Mouse (Mus musculus): ENCODE measurements around the gene Ppp2r3a. TPM values are rescaled to one million over a fixed set of nuclear protein-coding genes. Genes with fewer than 3 reads are reported as not detected.

The Ppp2r3a gene
- polyA plus RNA-seq, 1 experiment from 2014 or later: 25.9 TPM

DNA sequence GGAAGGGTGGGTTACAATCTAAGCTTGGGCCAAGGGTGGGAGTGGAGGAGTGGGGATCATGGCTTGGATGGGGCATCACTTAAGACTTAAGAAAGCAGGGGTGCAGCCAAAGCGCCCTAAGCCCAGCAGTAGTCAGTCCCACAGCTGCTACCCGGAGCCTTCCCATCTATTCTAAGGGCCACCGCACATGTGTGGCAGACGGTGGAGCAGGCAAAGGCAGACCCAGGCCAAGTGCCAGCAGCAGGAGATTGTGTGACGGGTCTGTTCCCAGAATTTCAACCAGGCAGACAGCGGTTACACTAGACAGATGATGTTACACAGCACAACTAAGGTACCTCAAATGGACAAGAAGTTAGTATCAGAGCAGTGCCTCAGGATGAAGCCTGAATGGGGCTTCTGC lies 29.3 kb upstream of the Ppp2r3a start:
- no peaks in the 10 kb centered on the region for H3K4me1 ChIP-seq (replicated peaks)
- no peaks in the 10 kb centered on the region for H3K36me3 ChIP-seq
- H3K9ac ChIP-seq (replicated peaks): no peak overlapping the region
- no peak for ATAC-seq
- H3K9me3 ChIP-seq: no peaks in the 10 kb centered on the region
- H3K4me3 ChIP-seq (replicated peaks): no peak overlapping the region
- H3K27ac ChIP-seq: no peak overlapping the region
- no peaks in the 10 kb centered on the region for H3K27me3 ChIP-seq
- H3K4me2 ChIP-seq (replicated peaks): no peak overlapping the region
- 92% methylated on average over 6 of the region's 6 CpGs for WGBS

DNA sequence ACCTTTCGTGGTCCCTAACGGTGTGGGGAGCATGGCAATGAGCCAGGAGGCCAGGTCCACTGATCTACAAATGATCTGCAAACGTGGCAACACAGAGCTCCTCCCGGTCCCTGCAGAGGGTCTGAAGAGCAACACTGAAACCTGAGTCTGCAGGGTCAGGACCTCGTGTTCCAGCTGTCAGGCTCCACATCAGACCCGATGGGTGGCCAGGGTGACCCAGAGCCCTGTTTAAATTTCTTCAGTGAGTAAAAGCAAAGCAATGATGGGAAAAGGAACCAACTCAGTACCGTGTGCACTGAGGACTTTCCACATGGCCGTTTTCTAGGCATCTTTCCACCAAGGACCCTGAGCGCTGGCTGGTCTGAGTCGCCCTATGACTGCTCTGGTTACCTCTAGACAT lies 28.6 kb upstream of the Ppp2r3a start:
- WGBS: 71% methylated on average over 10 of the region's 10 CpGs
- no peaks in the 10 kb centered on the region for H3K36me3 ChIP-seq

DNA sequence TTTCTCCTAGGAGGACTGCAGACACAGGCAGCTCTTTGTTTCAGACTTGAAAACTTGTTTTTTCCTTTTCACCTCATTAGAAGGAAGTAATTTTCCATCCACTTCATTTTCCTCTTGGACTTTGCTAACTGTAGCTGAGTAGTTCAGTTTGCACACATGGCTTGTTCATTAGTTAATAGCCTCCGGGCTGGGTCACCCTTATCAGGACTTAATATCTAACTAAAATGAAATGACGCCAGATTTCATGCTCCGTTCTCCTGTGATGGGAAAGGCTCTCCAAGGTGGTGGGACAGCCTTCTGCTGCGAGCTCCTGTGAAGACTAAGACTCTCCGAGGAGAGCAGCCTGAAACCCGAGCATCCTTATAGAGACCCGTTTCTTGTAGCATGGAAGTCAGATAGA lies 21.1 kb upstream of the Ppp2r3a start:
- H3K4me1 ChIP-seq (replicated peaks): no peaks in the 10 kb centered on the region
- no peak overlapping the region for H3K4me3 ChIP-seq (replicated peaks)
- H3K36me3 ChIP-seq: no peaks in the 10 kb centered on the region
- H3K9me3 ChIP-seq: 0 out of 2 replicates have a peak, but pooled peaks cover 2% of the 10 kb centered on the region
- ATAC-seq: no peak
- no peak overlapping the region for H3K4me2 ChIP-seq (replicated peaks)
- H3K27me3 ChIP-seq: no peaks in the 10 kb centered on the region
- no peak overlapping the region for H3K27ac ChIP-seq
- no peak overlapping the region for H3K9ac ChIP-seq (replicated peaks)
- WGBS: 90% methylated on average over 7 of the region's 7 CpGs

More for the DNA sequence above, 28.6 kb upstream of the Ppp2r3a start:
- H3K4me2 ChIP-seq (replicated peaks): no peak overlapping the region
- H3K4me3 ChIP-seq (replicated peaks): no peak overlapping the region
- no peak overlapping the region for H3K9ac ChIP-seq (replicated peaks)
- no peak overlapping the region for H3K27ac ChIP-seq
- H3K4me1 ChIP-seq (replicated peaks): no peaks in the 10 kb centered on the region
- no peak for ATAC-seq
- H3K27me3 ChIP-seq: no peaks in the 10 kb centered on the region
- no peaks in the 10 kb centered on the region for H3K9me3 ChIP-seq

DNA sequence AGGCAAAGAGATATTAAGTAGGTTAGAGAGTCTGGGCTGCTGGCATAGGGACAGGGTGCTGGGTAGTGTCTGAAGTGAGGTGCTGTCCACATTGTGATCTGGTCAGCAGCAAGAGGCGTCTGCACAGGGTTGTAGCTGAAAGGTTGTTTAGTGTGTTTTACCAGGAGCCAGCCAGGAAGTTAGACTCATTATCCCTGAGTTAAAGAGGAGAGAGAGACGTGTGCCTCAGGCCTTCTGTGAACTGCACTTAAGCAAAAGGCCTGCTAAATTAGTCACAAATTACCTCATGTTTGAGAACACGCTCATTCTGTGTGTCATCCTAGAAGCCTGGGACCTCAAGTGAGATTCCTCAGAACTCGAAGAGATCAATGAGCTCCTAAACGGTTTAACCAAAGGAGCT lies 18.4 kb upstream of the Ppp2r3a start:
- Histone ChIP-seq H3K4me3 (replicated peaks) (no peak overlapping the region), H3K4me1 (replicated peaks) (peaks cover 6% of the 10 kb centered on the region), H3K4me2 (replicated peaks) (no peak overlapping the region), H3K9me3 (0 out of 2 replicates have a peak, but pooled peaks cover 2% of the 10 kb centered on the region), H3K9ac (replicated peaks) (no peak overlapping the region), H3K27me3 (no peaks in the 10 kb centered on the region), H3K36me3 (no peaks in the 10 kb centered on the region), H3K27ac (no peak overlapping the region)
- ATAC-seq: no peak
- 38% methylated on average over 5 of the region's 5 CpGs for WGBS

DNA sequence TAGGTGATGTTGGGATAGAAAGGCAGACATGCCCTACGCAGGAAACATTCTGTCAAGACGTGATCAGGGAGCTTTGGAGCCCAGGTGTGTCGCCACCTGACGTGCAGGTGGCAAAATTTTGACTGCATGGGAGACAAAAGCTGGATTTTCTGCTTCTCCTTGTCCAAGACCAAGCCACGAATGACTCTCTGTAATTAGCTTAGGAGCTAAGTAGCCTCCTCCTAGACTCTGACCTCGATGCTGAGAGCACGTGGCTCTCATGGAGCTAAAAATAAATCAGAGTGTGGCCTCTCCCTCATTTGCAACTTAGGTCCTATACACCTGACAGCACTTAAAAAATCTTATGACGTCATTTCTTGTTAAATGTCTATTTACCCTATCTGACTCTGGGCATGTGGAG lies 14.4 kb upstream of the Ppp2r3a start:
- no peak overlapping the region for H3K9ac ChIP-seq (replicated peaks)
- peak; percentile 14; the same call in 1 of the 2 replicates for ATAC-seq
- H3K27me3 ChIP-seq: no peaks in the 10 kb centered on the region
- peaks cover 19% of the 10 kb centered on the region for H3K4me1 ChIP-seq (replicated peaks)
- no peaks in the 10 kb centered on the region for H3K36me3 ChIP-seq
- 0 out of 2 replicates have a peak, but pooled peaks cover 2% of the 10 kb centered on the region for H3K9me3 ChIP-seq
- peak overlapping the region; percentile 11; the same call in 1 of the 2 replicates for H3K4me2 ChIP-seq (replicated peaks)
- whole genome bisulfite sequencing: 61% methylated on average over 8 of the region's 8 CpGs
- no peak overlapping the region for H3K4me3 ChIP-seq (replicated peaks)
- peak overlapping the region; percentile 81 for H3K27ac ChIP-seq

DNA sequence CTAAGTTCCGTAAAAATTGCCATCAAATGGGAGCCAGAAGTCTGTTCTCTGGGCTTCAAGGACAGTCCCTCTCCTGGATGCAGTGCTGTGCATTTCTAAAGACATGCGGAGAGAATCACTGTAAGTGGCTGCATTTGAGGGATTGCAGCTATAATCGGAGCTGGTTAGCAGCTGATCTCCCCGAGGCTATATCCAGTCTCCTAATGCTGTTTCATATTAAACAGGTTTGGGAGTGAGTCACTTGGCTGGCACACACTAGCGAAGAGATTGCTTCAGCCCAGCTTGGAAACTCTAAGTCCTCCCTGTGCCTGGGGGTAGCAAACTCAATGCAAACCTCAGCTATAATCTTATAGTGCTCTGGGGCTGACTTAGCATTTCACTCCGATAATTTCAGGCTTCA lies 14.0 kb upstream of the Ppp2r3a start:
- 41% methylated on average over 6 of the region's 6 CpGs for WGBS
- no peak overlapping the region for H3K4me3 ChIP-seq (replicated peaks)
- H3K4me2 ChIP-seq (replicated peaks): peak overlapping the region; percentile 11
- H3K27ac ChIP-seq: peak overlapping the region; percentile 81
- H3K9me3 ChIP-seq: 0 out of 2 replicates have a peak, but pooled peaks cover 2% of the 10 kb centered on the region
- ATAC-seq: peak; percentile 88
- H3K27me3 ChIP-seq: no peaks in the 10 kb centered on the region
- no peaks in the 10 kb centered on the region for H3K36me3 ChIP-seq
- H3K4me1 ChIP-seq (replicated peaks): peaks cover 19% of the 10 kb centered on the region
- no peak overlapping the region for H3K9ac ChIP-seq (replicated peaks)

DNA sequence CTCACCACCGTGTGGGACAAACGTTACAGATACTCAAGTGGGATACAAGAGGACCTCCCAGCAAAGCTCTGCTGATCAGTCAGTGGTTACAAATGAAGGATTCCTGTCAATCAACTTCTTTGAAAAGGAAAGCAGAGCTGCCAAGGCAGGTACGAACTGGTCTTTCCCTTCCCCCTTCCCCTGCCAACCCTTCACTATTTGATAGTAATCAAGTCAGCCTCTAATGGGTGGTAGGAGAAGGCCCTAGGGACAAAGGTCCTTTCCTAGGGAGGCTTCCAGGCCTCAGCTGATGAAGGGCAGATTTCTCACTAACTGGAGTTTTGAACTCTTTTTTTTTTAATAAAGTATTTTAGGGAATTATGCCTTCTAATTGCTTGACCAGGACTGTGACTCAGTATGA lies 11.2 kb upstream of the Ppp2r3a start:
- Histone ChIP-seq H3K9me3 (0 out of 2 replicates have a peak, but pooled peaks cover under 1% of the 10 kb centered on the region), H3K36me3 (no peaks in the 10 kb centered on the region), H3K4me2 (replicated peaks) (no peak overlapping the region), H3K4me1 (replicated peaks) (peaks cover 19% of the 10 kb centered on the region), H3K4me3 (replicated peaks) (no peak overlapping the region), H3K27ac (no peak overlapping the region), H3K9ac (replicated peaks) (no peak overlapping the region), H3K27me3 (no peaks in the 10 kb centered on the region)
- 86% methylated on average over 3 of the region's 3 CpGs for WGBS
- no peak for ATAC-seq

DNA sequence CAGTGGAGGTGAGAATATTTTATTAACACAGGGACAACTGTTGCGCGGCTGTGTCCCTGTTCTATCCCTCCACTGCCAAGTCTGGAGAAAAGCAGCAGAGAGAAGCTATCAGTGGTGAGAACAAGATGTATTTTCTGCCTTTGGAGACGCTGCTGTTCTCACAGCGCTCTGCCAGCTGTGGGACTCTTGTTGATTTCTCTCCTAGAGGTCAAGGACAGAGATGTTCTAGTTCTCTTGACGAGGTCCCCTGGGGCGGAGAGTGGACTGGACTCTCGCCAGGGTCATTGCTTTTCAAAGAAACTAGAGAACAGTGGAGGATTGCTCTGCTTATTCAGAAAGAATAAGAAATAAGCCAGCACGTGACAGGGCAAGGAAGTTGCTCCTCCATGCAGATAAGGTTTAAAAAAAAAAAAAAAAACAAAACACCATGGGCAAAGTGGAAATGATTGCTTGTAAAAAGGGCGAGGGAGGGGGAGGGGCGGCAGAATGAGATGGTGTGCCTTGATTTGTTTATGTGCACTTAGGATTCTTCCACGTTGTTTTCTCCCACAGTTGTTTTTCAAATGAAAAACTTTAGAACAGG lies 10.5 kb upstream of the Ppp2r3a start:
- Histone ChIP-seq H3K4me1 (replicated peaks) (peaks cover 19% of the 10 kb centered on the region), H3K9ac (replicated peaks) (no peak overlapping the region), H3K9me3 (no peaks in the 10 kb centered on the region), H3K36me3 (no peaks in the 10 kb centered on the region), H3K27me3 (no peaks in the 10 kb centered on the region), H3K4me3 (replicated peaks) (no peak overlapping the region), H3K4me2 (replicated peaks) (no peak overlapping the region), H3K27ac (no peak overlapping the region)
- WGBS: 53% methylated on average over 11 of the region's 11 CpGs
- ATAC-seq: no peak

DNA sequence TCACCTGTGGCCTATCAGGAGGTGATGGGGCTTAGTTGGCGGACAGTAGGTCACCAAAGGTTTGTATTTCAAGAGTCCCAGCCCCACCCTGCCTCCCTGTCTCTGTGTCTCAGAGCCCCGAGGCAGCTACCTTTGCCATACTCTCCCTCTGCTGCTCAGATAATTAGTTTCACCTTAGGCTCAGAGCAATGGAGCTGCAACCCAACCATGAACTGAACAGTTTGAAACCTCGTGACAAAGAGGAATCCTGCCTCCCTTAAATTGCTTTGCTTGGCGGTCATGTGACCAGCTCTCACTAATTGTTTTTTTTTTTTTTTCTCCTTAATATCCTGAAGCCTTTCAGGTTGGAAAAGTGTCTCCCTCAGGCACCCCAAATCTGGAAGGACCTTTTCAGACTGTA lies 9.8 kb upstream of the Ppp2r3a start:
- Histone ChIP-seq H3K9ac (replicated peaks) (no peak overlapping the region), H3K4me3 (replicated peaks) (no peak overlapping the region), H3K4me1 (replicated peaks) (peaks cover 19% of the 10 kb centered on the region), H3K36me3 (no peaks in the 10 kb centered on the region), H3K27ac (no peak overlapping the region), H3K9me3 (no peaks in the 10 kb centered on the region), H3K4me2 (replicated peaks) (no peak overlapping the region), H3K27me3 (no peaks in the 10 kb centered on the region)
- 70% methylated on average over 4 of the region's 4 CpGs for WGBS
- no peak for ATAC-seq

DNA sequence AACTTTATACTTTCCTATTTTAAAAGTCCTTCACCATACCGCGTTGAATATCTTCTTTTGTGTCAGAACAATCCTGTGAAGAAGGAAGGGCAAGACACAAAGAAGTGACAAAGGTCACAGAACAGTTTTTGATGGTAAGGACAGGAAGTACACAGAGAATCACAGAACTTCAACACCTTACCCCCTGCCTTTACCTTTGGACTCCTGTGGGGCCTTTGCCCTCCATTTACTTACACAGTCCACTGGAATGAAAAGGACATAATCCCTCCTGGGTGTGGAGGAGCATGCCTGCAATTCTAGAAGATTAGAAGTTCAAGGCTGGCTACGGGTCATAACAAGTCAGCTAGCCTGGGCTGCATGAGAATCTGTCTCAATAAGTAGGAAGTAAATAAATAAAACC lies 1.5 kb upstream of the Ppp2r3a start:
- Histone ChIP-seq H3K27me3 (no peaks in the 10 kb centered on the region), H3K9ac (replicated peaks) (no peak overlapping the region), H3K36me3 (no peaks in the 10 kb centered on the region), H3K4me2 (replicated peaks) (no peak overlapping the region), H3K4me1 (replicated peaks) (peaks cover 22% of the 10 kb centered on the region), H3K4me3 (replicated peaks) (no peak overlapping the region), H3K27ac (no peak overlapping the region), H3K9me3 (no peaks in the 10 kb centered on the region)
- 58% methylated on average over 3 of the region's 3 CpGs for WGBS
- no peak for ATAC-seq

DNA sequence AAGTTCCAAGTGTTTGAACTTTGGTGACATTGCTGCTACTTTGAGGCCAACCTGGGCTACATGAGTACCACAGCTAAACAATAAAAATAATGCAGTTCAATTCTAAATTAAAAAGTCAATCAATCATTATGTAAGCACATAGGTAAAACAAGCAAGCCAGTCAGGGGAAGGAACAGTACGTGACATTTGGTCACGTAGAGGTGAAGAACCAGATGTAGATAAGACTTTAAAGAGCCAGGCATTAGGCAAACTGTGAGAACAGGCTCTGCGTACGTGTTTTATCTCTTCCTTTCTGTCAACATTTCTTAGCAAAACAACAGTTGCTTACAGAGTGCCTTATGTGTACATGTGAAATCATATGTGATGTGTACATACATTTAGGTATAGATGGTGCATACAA lies 946 bp upstream of the Ppp2r3a start:
- ATAC-seq: no peak
- Histone ChIP-seq H3K9me3 (no peaks in the 10 kb centered on the region), H3K4me1 (replicated peaks) (peaks cover 28% of the 10 kb centered on the region), H3K9ac (replicated peaks) (no peak overlapping the region), H3K27ac (no peak overlapping the region), H3K36me3 (no peaks in the 10 kb centered on the region), H3K4me3 (replicated peaks) (no peak overlapping the region), H3K27me3 (no peaks in the 10 kb centered on the region), H3K4me2 (replicated peaks) (no peak overlapping the region)
- WGBS: 79% methylated on average over 4 of the region's 4 CpGs

DNA sequence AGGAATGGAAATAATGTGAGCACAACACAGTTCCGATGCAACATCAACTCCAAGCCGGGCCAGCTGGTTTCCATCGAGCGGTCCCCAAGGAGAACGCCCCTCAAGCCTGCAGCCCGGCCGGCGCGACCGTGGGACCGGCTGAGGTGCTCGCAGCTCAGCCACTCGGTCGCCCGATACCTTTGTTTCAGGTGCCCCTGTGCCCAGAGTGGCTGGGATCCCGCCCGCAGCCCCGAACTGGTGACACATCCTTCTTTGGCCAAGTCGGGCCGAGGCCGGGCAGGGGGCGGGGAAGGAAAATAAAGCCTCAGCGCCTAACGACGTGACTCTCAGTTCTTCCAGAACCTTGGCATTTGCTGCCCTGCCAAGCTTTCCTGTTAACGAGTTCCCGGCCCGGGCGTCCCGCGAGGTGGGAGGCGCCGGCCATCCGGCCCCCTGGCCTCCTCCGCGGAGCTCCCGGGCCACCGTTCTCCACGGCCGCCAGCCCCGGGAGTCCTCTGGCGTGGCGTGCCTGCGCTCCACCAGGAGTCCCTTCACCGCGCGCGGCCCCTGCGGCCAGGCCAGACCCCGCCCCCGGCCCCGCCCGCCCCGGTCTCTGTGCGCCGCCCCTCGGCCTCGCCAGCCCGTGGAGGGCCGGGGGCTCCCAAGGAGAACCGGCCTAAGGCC lies 483 bp downstream of the Ppp2r3a start:
- H3K4me1 ChIP-seq (replicated peaks): peaks cover 33% of the 10 kb centered on the region
- under 1% methylated on average over 49 of the region's 61 CpGs for WGBS
- H3K9ac ChIP-seq (replicated peaks): peak overlapping the region; percentile 94
- H3K9me3 ChIP-seq: no peaks in the 10 kb centered on the region
- H3K36me3 ChIP-seq: no peaks in the 10 kb centered on the region
- peak overlapping the region; percentile 97 for H3K27ac ChIP-seq
- ATAC-seq: peak; percentile 96
- peak overlapping the region; percentile 69 for H3K4me2 ChIP-seq (replicated peaks)
- peak overlapping the region; percentile 82 for H3K4me3 ChIP-seq (replicated peaks)
- H3K27me3 ChIP-seq: no peaks in the 10 kb centered on the region

Measured in midbrain, embryonic 13.5 days (tissue).